Mouse (Mus musculus) hindbrain, embryonic 15.5 days (tissue): Measurements from ENCODE around the gene Reck. TPM values are rescaled to one million over a fixed set of nuclear protein-coding genes. Genes with fewer than 3 reads are reported as not detected.

Experiments used
- ATAC-seq: fragments of 200-750 bp; cut with Nextera tagmentation; 2 replicates; pipeline ENCODE4 v1.8.0; 2017; ENCODE audit warnings: low read depth, moderate number of reproducible peaks, moderate TSS enrichment; ENCODE audit not compliant: low FRiP score
- H3K27ac ChIP-seq: fragments of 300-500 bp; sonication (generic); replicated peaks from 2 replicates; pipeline ENCODE4 v1.5.1; 2015; ENCODE audit warnings: mild to moderate bottlenecking, inconsistent platforms
- H3K27me3 ChIP-seq: fragments of 300-500 bp; sonication (generic); 2 replicates; pipeline ENCODE4 v1.6.1; 2015; ENCODE audit warnings: control low read depth, inconsistent platforms
- H3K36me3 ChIP-seq: fragments of 300-500 bp; sonication (generic); 2 replicates; pipeline ENCODE4 v1.6.1; 2015; ENCODE audit warnings: control low read depth, inconsistent platforms
- H3K4me1 ChIP-seq: fragments of 300-500 bp; sonication (generic); replicated peaks from 2 replicates; pipeline ENCODE4 v1.6.1; 2015; ENCODE audit warnings: control low read depth, inconsistent platforms
- H3K4me2 ChIP-seq: fragments of 300-500 bp; sonication (generic); 2 replicates; pipeline ENCODE4 v1.6.1; 2015; ENCODE audit warnings: moderate library complexity, mild to moderate bottlenecking, inconsistent platforms
- H3K4me3 ChIP-seq: fragments of 300-500 bp; sonication (generic); 2 replicates; pipeline ENCODE4 v1.5.1; 2015; ENCODE audit warnings: mild to moderate bottlenecking, inconsistent platforms
- H3K9ac ChIP-seq: fragments of 300-500 bp; sonication (generic); 2 replicates; pipeline ENCODE4 v1.6.1; 2015; ENCODE audit warnings: inconsistent platforms
- H3K9me3 ChIP-seq: fragments of 300-500 bp; sonication (generic); 2 replicates; pipeline ENCODE4 v1.6.1; 2016; ENCODE audit warnings: control low read depth, inconsistent platforms
- WGBS: fragments of 180-500 bp; shearing (Covaris S2); methylation state at CpG from one replicate; pipeline ENCODE4 v1.1.7; 2015; 5-methylcytosine and 5-hydroxymethylcytosine counted together
- polyA plus RNA-seq: library from polyadenylated mRNA; unstranded; fragments of >200 nt; fragmentation: Nextera tagmentation; extraction: Ambion mirVana; gene quantifications from 2 replicates; pipeline ENCODE4 v1.2.1, GENCODE M21; 2015

Reck gene
- polyA plus RNA-seq, 1 experiment from 2014 or later, result 5.4 TPM

DNA sequence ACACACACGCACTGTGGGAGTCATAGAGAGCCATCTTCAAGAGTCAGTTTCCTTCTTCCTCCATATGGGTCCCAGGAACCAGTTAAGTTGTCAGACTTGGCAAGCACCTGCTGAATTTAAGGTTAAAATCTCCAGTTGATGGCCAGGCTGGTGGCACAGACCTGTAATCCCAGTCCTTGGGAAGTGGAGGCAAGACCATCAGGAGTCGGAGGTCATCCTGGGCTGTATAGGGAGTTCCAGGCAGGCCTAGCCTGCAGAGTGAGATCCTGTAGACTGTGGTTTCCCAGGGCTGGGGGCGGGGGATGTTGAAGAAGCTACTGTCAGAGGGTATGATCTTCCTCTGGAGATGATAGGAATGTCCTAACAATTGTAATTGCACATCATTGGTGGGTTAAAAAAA, 113.6 kb downstream of the Reck start:
- WGBS, result 86% methylated on average over 3 of the region's 3 CpGs
- Histone ChIP-seq H3K27ac (no peak overlapping the region), H3K36me3 (no peaks in the 10 kb centered on the region), H3K4me1 (no peaks in the 10 kb centered on the region), H3K9me3 (no peaks in the 10 kb centered on the region), H3K4me2 (no peak overlapping the region), H3K4me3 (no peak overlapping the region), H3K9ac (no peak overlapping the region), H3K27me3 (no peaks in the 10 kb centered on the region)
- no peak for ATAC-seq

DNA sequence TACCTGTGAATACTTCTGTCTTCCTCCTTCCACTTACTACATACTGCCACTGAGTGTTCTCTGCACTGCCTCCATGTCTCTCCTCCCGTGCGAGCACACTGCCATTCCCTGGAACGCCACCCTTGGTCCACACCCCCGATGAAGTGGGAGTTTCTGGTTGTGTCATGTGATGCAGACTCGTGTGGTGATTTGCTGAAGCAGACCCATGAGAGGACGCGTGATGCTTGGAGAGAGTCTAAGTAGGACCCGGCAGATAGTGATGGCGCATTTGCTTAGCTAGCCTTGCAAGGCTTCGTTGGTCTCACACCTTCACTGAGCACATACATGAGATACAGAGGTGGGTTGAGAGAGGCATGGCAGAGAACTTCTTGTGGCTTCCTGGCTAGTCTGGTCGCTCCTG, 117.7 kb downstream of the Reck start:
- 95% methylated on average over 11 of the region's 11 CpGs for WGBS

DNA sequence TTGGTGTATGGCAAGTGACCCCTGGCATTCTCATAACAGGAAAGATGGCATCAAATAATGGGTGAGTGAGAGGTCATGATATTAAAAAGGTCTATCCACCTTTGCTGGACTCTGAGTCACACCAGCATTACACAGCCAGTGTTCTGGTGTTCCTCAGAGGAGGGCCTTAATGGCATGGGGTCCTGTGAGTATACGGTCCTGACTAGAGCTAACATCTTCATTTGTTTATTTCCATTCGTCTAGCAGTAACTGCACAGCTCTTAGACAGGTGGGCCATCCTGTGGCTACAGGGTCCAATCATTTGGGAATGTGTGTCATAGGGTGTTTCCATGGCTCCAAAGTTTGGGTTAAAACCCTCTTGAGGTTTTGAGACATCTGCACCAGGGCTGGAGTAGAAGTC, 119.0 kb downstream of the Reck start:
- no peaks in the 10 kb centered on the region for H3K27me3 ChIP-seq
- no peaks in the 10 kb centered on the region for H3K9me3 ChIP-seq
- H3K4me3 ChIP-seq, result no peak overlapping the region
- no peak overlapping the region for H3K4me2 ChIP-seq
- H3K9ac ChIP-seq, result no peak overlapping the region
- 86% methylated on average over 2 of the region's 2 CpGs for WGBS
- no peaks in the 10 kb centered on the region for H3K4me1 ChIP-seq
- H3K27ac ChIP-seq, result no peak overlapping the region
- no peaks in the 10 kb centered on the region for H3K36me3 ChIP-seq
- no peak for ATAC-seq

More for the DNA sequence above, 117.7 kb downstream of the Reck start:
- H3K4me1 ChIP-seq, result no peaks in the 10 kb centered on the region
- no peak overlapping the region for H3K27ac ChIP-seq
- H3K36me3 ChIP-seq, result no peaks in the 10 kb centered on the region
- H3K9me3 ChIP-seq, result no peaks in the 10 kb centered on the region
- no peaks in the 10 kb centered on the region for H3K27me3 ChIP-seq
- no peak overlapping the region for H3K4me2 ChIP-seq
- no peak overlapping the region for H3K4me3 ChIP-seq
- no peak for ATAC-seq
- H3K9ac ChIP-seq, result no peak overlapping the region

Other genes with a start within 250 kb of the Reck start
- gene Npr2, start 243.6 kb upstream of the Reck start, polyA plus RNA-seq, result 13.2 TPM in 2 replicates
- gene Spag8, start 221.9 kb upstream of the Reck start, polyA plus RNA-seq, result 6.9 and 7.0 TPM in 2 replicates
- gene Hint2, start 219.1 kb upstream of the Reck start, polyA plus RNA-seq, result 73.0 and 80.2 TPM in 2 replicates
- gene Tmem8b, start 206.6 kb upstream of the Reck start, polyA plus RNA-seq, result 14.2 and 15.4 TPM in 2 replicates
- 1.5 and 1.9 TPM in 2 replicates for gene Fam221b, start 206.4 kb upstream of the Reck start, polyA plus RNA-seq
- not detected in 2 replicates for gene Olfr70, start 174.7 kb upstream of the Reck start, polyA plus RNA-seq
- gene Olfr71, start 165.3 kb upstream of the Reck start, polyA plus RNA-seq, result not detected in 2 replicates
- 0.39 and 0.64 TPM in 2 replicates for gene Hrct1, start 148.3 kb upstream of the Reck start, polyA plus RNA-seq
- gene Spaar, start 145.5 kb upstream of the Reck start, polyA plus RNA-seq, result 0.10 TPM in 1 of 2 replicates, not detected in the other
- gene Olfr159, start 104.5 kb upstream of the Reck start, polyA plus RNA-seq, result not detected in 2 replicates
- gene Olfr156, start 51.6 kb upstream of the Reck start, polyA plus RNA-seq, result not detected in 2 replicates
- gene Olfr157, start 35.3 kb upstream of the Reck start, polyA plus RNA-seq, result not detected in 2 replicates
- not detected in 2 replicates for gene Olfr155, start 24.0 kb upstream of the Reck start, polyA plus RNA-seq
- gene Glipr2, start 81.9 kb downstream of the Reck start, polyA plus RNA-seq, result 35.2 and 38.8 TPM in 2 replicates
- gene Ccin, start 108.0 kb downstream of the Reck start, polyA plus RNA-seq, result not detected in 2 replicates
- gene Clta, start 128.9 kb downstream of the Reck start, polyA plus RNA-seq, result 342 and 343 TPM in 2 replicates
- gene Gne, start 208.6 kb downstream of the Reck start, polyA plus RNA-seq, result 25.1 and 28.6 TPM in 2 replicates